Mouse (Mus musculus): ENCODE measurements around the gene Zfp235. TPM values are rescaled to one million over a fixed set of nuclear protein-coding genes. Genes with fewer than 3 reads are reported as not detected.

Zfp235 gene
- polyA plus RNA-seq, 1 experiment from 2014 or later, result 10.5 TPM

GRCm38 (mm10) chr7:24113001-24113400 is 21.0 kb upstream of the Zfp235 start:
- Histone ChIP-seq H3K36me3 (ENCODE audit: control insufficient read depth, insufficient read depth, low read length) (peaks cover 12% of the 10 kb centered on the region), H3K4me1 (replicated peaks; ENCODE audit: control insufficient read depth, insufficient read depth, low read length) (peaks cover 3% of the 10 kb centered on the region; the same call in 1 of the 2 replicates), H3K27me3 (replicated peaks; ENCODE audit: control insufficient read depth, insufficient read depth, low read length) (no peaks in the 10 kb centered on the region), H3K9me3 (ENCODE audit: control insufficient read depth, low read length) (peaks cover 10% of the 10 kb centered on the region), H3K4me3 (ENCODE audit: low read depth, low read length) (peak overlapping the region; percentile 64), H3K9ac (ENCODE audit: low read depth, low read length) (peak overlapping the region; percentile 47), H3K4me2 (peak overlapping the region; percentile 86), H3K27ac (ENCODE audit: low read depth, low read length) (peak overlapping the region; percentile 71; the same call in 1 of the 2 replicates)
- 18% methylated on average over 12 of the region's 12 CpGs for WGBS
- DNase-seq (ENCODE audit: low spot score) (no peak), ATAC-seq (replicated peaks; ENCODE audit: low FRiP score) (peak; percentile 51; the same call in 1 of the 2 replicates)

- WGBS, result 59% methylated on average over 4 of the region's 4 CpGs
- Histone ChIP-seq H3K4me1 (replicated peaks; ENCODE audit: control insufficient read depth, insufficient read depth, low read length) (peaks cover 3% of the 10 kb centered on the region; the same call in 1 of the 2 replicates), H3K4me2 (no peak overlapping the region), H3K36me3 (ENCODE audit: control insufficient read depth, insufficient read depth, low read length) (no peaks in the 10 kb centered on the region), H3K9me3 (ENCODE audit: control insufficient read depth, low read length) (no peaks in the 10 kb centered on the region), H3K4me3 (ENCODE audit: low read depth, low read length) (no peak overlapping the region), H3K27ac (ENCODE audit: low read depth, low read length) (no peak overlapping the region), H3K27me3 (replicated peaks; ENCODE audit: control insufficient read depth, insufficient read depth, low read length) (no peaks in the 10 kb centered on the region), H3K9ac (ENCODE audit: low read depth, low read length) (no peak overlapping the region)
- no peak for DNase-seq (ENCODE audit: low spot score)
- no peak for ATAC-seq (replicated peaks; ENCODE audit: low FRiP score)
These were observed 17.3 kb upstream of the Zfp235 start for GRCm38 (mm10) chr7:24116655-24117054.

GRCm38 (mm10) chr7:24133425-24133995 is 459 bp upstream of the Zfp235 start:
- no peaks in the 10 kb centered on the region for H3K9me3 ChIP-seq (ENCODE audit: control insufficient read depth, low read length)
- WGBS, result 19% methylated on average over 6 of the region's 6 CpGs
- no peaks in the 10 kb centered on the region for H3K27me3 ChIP-seq (replicated peaks; ENCODE audit: control insufficient read depth, insufficient read depth, low read length)
- no peak overlapping the region for H3K27ac ChIP-seq (ENCODE audit: low read depth, low read length)
- peak overlapping the region; percentile 90 for H3K4me2 ChIP-seq
- peak; percentile 40 for DNase-seq (ENCODE audit: low spot score)
- peak; percentile 19 for ATAC-seq (replicated peaks; ENCODE audit: low FRiP score)
- peaks cover 6% of the 10 kb centered on the region; the same call in 1 of the 2 replicates for H3K36me3 ChIP-seq (ENCODE audit: control insufficient read depth, insufficient read depth, low read length)
- H3K9ac ChIP-seq (ENCODE audit: low read depth, low read length), result peak overlapping the region; percentile 80
- peak overlapping the region; percentile 81 for H3K4me3 ChIP-seq (ENCODE audit: low read depth, low read length)
- H3K4me1 ChIP-seq (replicated peaks; ENCODE audit: control insufficient read depth, insufficient read depth, low read length), result no peaks in the 10 kb centered on the region; the same call in 1 of the 2 replicates

- DNase-seq (ENCODE audit: low spot score) (peak; percentile 27), ATAC-seq (replicated peaks; ENCODE audit: low FRiP score) (no peak)
- H3K4me3 ChIP-seq (ENCODE audit: low read depth, low read length), result no peak overlapping the region
- no peaks in the 10 kb centered on the region for H3K4me1 ChIP-seq (replicated peaks; ENCODE audit: control insufficient read depth, insufficient read depth, low read length)
- H3K36me3 ChIP-seq (ENCODE audit: control insufficient read depth, insufficient read depth, low read length), result peaks cover 22% of the 10 kb centered on the region
- no peaks in the 10 kb centered on the region for H3K27me3 ChIP-seq (replicated peaks; ENCODE audit: control insufficient read depth, insufficient read depth, low read length)
- no peak overlapping the region for H3K4me2 ChIP-seq
- H3K9me3 ChIP-seq (ENCODE audit: control insufficient read depth, low read length), result peaks cover 10% of the 10 kb centered on the region
- H3K9ac ChIP-seq (ENCODE audit: low read depth, low read length), result no peak overlapping the region
- whole genome bisulfite sequencing, result 61% methylated on average over 6 of the region's 6 CpGs
- H3K27ac ChIP-seq (ENCODE audit: low read depth, low read length), result no peak overlapping the region
These were observed 8.6 kb downstream of the Zfp235 start for GRCm38 (mm10) chr7:24142566-24142965.

- Histone ChIP-seq H3K4me1 (replicated peaks; ENCODE audit: control insufficient read depth, insufficient read depth, low read length) (no peaks in the 10 kb centered on the region), H3K27me3 (replicated peaks; ENCODE audit: control insufficient read depth, insufficient read depth, low read length) (no peaks in the 10 kb centered on the region), H3K9me3 (ENCODE audit: control insufficient read depth, low read length) (no peaks in the 10 kb centered on the region), H3K4me3 (ENCODE audit: low read depth, low read length) (no peak overlapping the region), H3K4me2 (no peak overlapping the region), H3K36me3 (ENCODE audit: control insufficient read depth, insufficient read depth, low read length) (no peaks in the 10 kb centered on the region), H3K27ac (ENCODE audit: low read depth, low read length) (no peak overlapping the region), H3K9ac (ENCODE audit: low read depth, low read length) (no peak overlapping the region)
- WGBS, result 13% methylated on average over 1 of the region's 1 CpGs
- DNase-seq (ENCODE audit: low spot score) (no peak), ATAC-seq (replicated peaks; ENCODE audit: low FRiP score) (no peak)
These were observed 19.3 kb downstream of the Zfp235 start for GRCm38 (mm10) chr7:24153272-24153671.

GRCm38 (mm10) chr7:24172191-24172590 is 38.2 kb downstream of the Zfp235 start:
- H3K36me3 ChIP-seq (ENCODE audit: control insufficient read depth, insufficient read depth, low read length), result no peaks in the 10 kb centered on the region
- no peaks in the 10 kb centered on the region for H3K9me3 ChIP-seq (ENCODE audit: control insufficient read depth, low read length)
- no peak overlapping the region for H3K4me2 ChIP-seq
- H3K27ac ChIP-seq (ENCODE audit: low read depth, low read length), result no peak overlapping the region
- no peaks in the 10 kb centered on the region for H3K27me3 ChIP-seq (replicated peaks; ENCODE audit: control insufficient read depth, insufficient read depth, low read length)
- H3K9ac ChIP-seq (ENCODE audit: low read depth, low read length), result no peak overlapping the region
- no peaks in the 10 kb centered on the region for H3K4me1 ChIP-seq (replicated peaks; ENCODE audit: control insufficient read depth, insufficient read depth, low read length)
- DNase-seq (ENCODE audit: low spot score) (no peak), ATAC-seq (replicated peaks; ENCODE audit: low FRiP score) (no peak)
- no peak overlapping the region for H3K4me3 ChIP-seq (ENCODE audit: low read depth, low read length)
- 69% methylated on average over 4 of the region's 4 CpGs for WGBS

GRCm38 (mm10) chr7:24174618-24175336 is 40.8 kb downstream of the Zfp235 start, which contains the start of gene Zfp114:
Zfp114 (plus strand) TSS chr7:24175060.
- Histone ChIP-seq H3K4me2 (peak within 1 kb of the TSS; percentile 59), H3K4me1 (replicated peaks; ENCODE audit: control insufficient read depth, insufficient read depth, low read length) (no peaks in the 10 kb centered on the region), H3K27me3 (replicated peaks; ENCODE audit: control insufficient read depth, insufficient read depth, low read length) (no peaks in the 10 kb centered on the region), H3K27ac (ENCODE audit: low read depth, low read length) (no peak within 1 kb of the TSS), H3K9ac (ENCODE audit: low read depth, low read length) (peak within 1 kb of the TSS; percentile 56), H3K4me3 (ENCODE audit: low read depth, low read length) (peak within 1 kb of the TSS; percentile 49), H3K36me3 (ENCODE audit: control insufficient read depth, insufficient read depth, low read length) (no peaks in the 10 kb centered on the region), H3K9me3 (ENCODE audit: control insufficient read depth, low read length) (no peaks in the 10 kb centered on the region)
- ATAC-seq (replicated peaks; ENCODE audit: low FRiP score) (peak; percentile 83), DNase-seq (ENCODE audit: low spot score) (peak; percentile 80)
- 15% methylated on average over 23 of the region's 23 CpGs for WGBS

- Histone ChIP-seq H3K4me3 (ENCODE audit: low read depth, low read length) (peak overlapping the region; percentile 49), H3K9me3 (ENCODE audit: control insufficient read depth, low read length) (no peaks in the 10 kb centered on the region), H3K27ac (ENCODE audit: low read depth, low read length) (no peak overlapping the region), H3K27me3 (replicated peaks; ENCODE audit: control insufficient read depth, insufficient read depth, low read length) (no peaks in the 10 kb centered on the region), H3K9ac (ENCODE audit: low read depth, low read length) (peak overlapping the region; percentile 56; the same call in 1 of the 2 replicates), H3K4me2 (peak overlapping the region; percentile 59), H3K36me3 (ENCODE audit: control insufficient read depth, insufficient read depth, low read length) (no peaks in the 10 kb centered on the region), H3K4me1 (replicated peaks; ENCODE audit: control insufficient read depth, insufficient read depth, low read length) (no peaks in the 10 kb centered on the region)
- no peak for ATAC-seq (replicated peaks; ENCODE audit: low FRiP score)
- DNase-seq (ENCODE audit: low spot score), result no peak
- 50% methylated on average over 6 of the region's 6 CpGs for WGBS
These were observed 41.4 kb downstream of the Zfp235 start for GRCm38 (mm10) chr7:24175337-24175711.

Measured in liver, embryonic 11.5 days (tissue).